Mouse (Mus musculus) thymus, postnatal 10 days (tissue): ENCODE data around the gene Cd44.

Experiments used
- DNase-seq, 2 experiments: peaks; one replicate each; pipeline ENCODE4 v3.0.0; 2021; ENCODE audit warnings: low spot score in 2 of 2

Cd44 gene

DNA sequence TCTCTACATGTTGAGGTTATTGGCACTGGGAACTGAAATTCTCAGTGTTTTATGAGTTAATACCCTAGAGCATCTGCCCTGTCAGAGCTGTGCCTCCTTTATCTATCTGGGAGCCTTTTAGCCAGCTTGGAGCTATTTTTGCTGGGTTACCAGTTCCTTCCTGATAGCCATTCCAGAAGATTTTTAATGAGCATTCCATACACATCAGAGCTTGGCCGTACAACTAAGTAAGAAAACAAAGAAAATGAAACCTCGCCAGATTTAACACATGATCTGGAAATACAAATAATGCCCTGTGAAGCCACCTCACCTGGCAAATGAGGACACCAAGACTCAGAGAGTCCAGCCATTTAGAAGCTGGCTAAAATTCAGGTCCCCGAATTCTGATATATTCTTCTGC is 138.3 kb downstream of the Cd44 start:
- DNase-seq: no peak
